Mouse (Mus musculus) embryonic facial prominence, embryonic 15.5 days (tissue): Measurements from ENCODE around the gene Abca17. TPM values are rescaled to one million over a fixed set of nuclear protein-coding genes. Genes with fewer than 3 reads are reported as not detected.

Experiments used
- ATAC-seq: fragments of 200-750 bp; cut with Nextera tagmentation; 2 replicates; pipeline ENCODE4 v1.8.0; 2017; ENCODE audit warnings: low read depth, moderate TSS enrichment; ENCODE audit not compliant: insufficient number of reproducible peaks, low FRiP score, low TSS enrichment
- H3K27ac ChIP-seq: fragments of 300-500 bp; sonication (generic); replicated peaks from 2 replicates; pipeline ENCODE4 v1.5.1; 2015; ENCODE audit warnings: mild to moderate bottlenecking, inconsistent platforms
- H3K27me3 ChIP-seq: fragments of 300-500 bp; sonication (generic); 2 replicates; pipeline ENCODE4 v1.6.1; 2015; ENCODE audit warnings: inconsistent platforms
- H3K36me3 ChIP-seq: fragments of 300-500 bp; sonication (generic); 2 replicates; pipeline ENCODE4 v1.6.1; 2015; ENCODE audit warnings: mild to moderate bottlenecking, inconsistent platforms
- H3K4me1 ChIP-seq: fragments of 300-500 bp; sonication (generic); 2 replicates; pipeline ENCODE4 v1.6.1; 2015; ENCODE audit warnings: inconsistent platforms
- H3K4me2 ChIP-seq: fragments of 300-500 bp; sonication (generic); replicated peaks from 2 replicates; pipeline ENCODE4 v1.6.1; 2015; ENCODE audit warnings: mild to moderate bottlenecking, inconsistent platforms
- H3K4me3 ChIP-seq: fragments of 300-500 bp; sonication (generic); replicated peaks from 2 replicates; pipeline ENCODE4 v1.5.1; 2015; ENCODE audit warnings: mild to moderate bottlenecking, inconsistent platforms
- H3K9ac ChIP-seq: fragments of 300-500 bp; sonication (generic); 2 replicates; pipeline ENCODE4 v1.6.1; 2015; ENCODE audit warnings: inconsistent platforms
- H3K9me3 ChIP-seq: fragments of 300-500 bp; sonication (generic); replicated peaks from 2 replicates; pipeline ENCODE4 v1.6.1; 2016; ENCODE audit warnings: inconsistent platforms
- WGBS: fragments of 180-500 bp; shearing (Covaris S2); methylation state at CpG from one replicate; pipeline ENCODE4 v1.1.7; 2015; 5-methylcytosine and 5-hydroxymethylcytosine counted together
- polyA plus RNA-seq: library from polyadenylated mRNA; unstranded; fragments of >200 nt; fragmentation: Nextera tagmentation; extraction: Ambion mirVana; gene quantifications from 2 replicates; pipeline ENCODE4 v1.2.1, GENCODE M21; 2015

Abca17 gene
- polyA plus RNA-seq, 1 experiment from 2014 or later: not detected

DNA sequence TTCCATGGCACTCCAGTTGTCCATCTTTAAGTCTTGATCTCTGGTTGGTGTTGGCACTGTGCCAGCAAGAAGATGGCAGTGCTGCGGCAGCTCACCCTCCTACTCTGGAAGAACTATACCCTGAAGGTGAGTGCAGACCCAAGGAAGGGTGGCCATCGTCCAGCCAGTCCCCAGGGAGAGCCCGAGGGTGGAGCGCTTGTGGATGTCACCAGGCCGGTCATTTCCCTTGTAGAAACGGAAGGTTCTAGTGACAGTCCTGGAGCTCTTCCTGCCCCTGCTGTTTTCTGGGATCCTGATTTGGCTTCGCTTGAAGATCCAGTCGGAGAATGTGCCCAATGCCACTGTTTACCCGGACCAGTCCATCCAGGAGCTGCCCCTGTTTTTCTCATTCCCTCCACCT is 13.6 kb upstream of the Abca17 start:
- ATAC-seq: no peak
- no peaks in the 10 kb centered on the region for H3K27me3 ChIP-seq
- WGBS: 83% methylated on average over 9 of the region's 9 CpGs
- peaks cover 10% of the 10 kb centered on the region; the same call in 1 of the 2 replicates for H3K36me3 ChIP-seq
- no peak overlapping the region for H3K27ac ChIP-seq
- no peaks in the 10 kb centered on the region for H3K4me1 ChIP-seq
- no peaks in the 10 kb centered on the region for H3K9me3 ChIP-seq
- no peak overlapping the region for H3K4me2 ChIP-seq
- H3K9ac ChIP-seq: no peak overlapping the region
- no peak overlapping the region for H3K4me3 ChIP-seq

GRCm38 (mm10) chr17:24362527-24362926 is 11.7 kb upstream of the Abca17 start:
- no peak for ATAC-seq

GRCm38 (mm10) chr17:24361291-24361690 is 10.4 kb upstream of the Abca17 start:
- H3K9ac ChIP-seq: no peak overlapping the region
- H3K36me3 ChIP-seq: no peaks in the 10 kb centered on the region
- H3K4me2 ChIP-seq: no peak overlapping the region
- 85% methylated on average over 5 of the region's 5 CpGs for WGBS
- H3K27me3 ChIP-seq: no peaks in the 10 kb centered on the region
- no peaks in the 10 kb centered on the region for H3K9me3 ChIP-seq
- H3K27ac ChIP-seq: no peak overlapping the region
- H3K4me3 ChIP-seq: no peak overlapping the region
- H3K4me1 ChIP-seq: no peaks in the 10 kb centered on the region
- no peak for ATAC-seq

More at GRCm38 (mm10) chr17:24362527-24362926, 11.7 kb upstream of the Abca17 start:
- Histone ChIP-seq H3K36me3 (peaks cover 10% of the 10 kb centered on the region; the same call in 1 of the 2 replicates), H3K27ac (no peak overlapping the region), H3K27me3 (no peaks in the 10 kb centered on the region), H3K9me3 (no peaks in the 10 kb centered on the region), H3K9ac (no peak overlapping the region), H3K4me2 (no peak overlapping the region), H3K4me1 (no peaks in the 10 kb centered on the region), H3K4me3 (no peak overlapping the region)
- 79% methylated on average over 9 of the region's 9 CpGs for WGBS

DNA sequence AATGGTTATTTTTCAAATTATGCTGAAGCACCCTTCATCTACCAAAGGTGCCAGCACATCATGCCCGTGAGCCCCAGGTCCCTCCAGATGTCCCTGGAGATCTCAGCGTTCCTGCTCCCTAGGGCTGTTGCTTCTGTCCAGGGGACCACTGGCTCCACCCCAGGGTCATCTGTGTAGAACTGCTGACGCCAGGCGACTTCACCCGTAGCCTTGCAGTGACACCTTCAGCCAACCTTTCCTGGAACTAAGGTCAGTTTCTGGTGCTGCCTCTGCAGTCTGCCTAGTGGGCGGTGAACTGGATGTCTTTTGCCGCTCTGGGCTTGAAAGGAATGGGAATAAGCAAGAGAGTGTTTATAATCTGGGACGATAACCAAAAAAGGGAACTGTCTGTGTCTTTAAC is 10.0 kb upstream of the Abca17 start:
- H3K9me3 ChIP-seq: no peaks in the 10 kb centered on the region
- ATAC-seq: no peak
- H3K27me3 ChIP-seq: no peaks in the 10 kb centered on the region
- WGBS: 75% methylated on average over 8 of the region's 8 CpGs
- no peak overlapping the region for H3K4me2 ChIP-seq
- no peak overlapping the region for H3K4me3 ChIP-seq
- no peaks in the 10 kb centered on the region for H3K4me1 ChIP-seq
- H3K36me3 ChIP-seq: no peaks in the 10 kb centered on the region
- no peak overlapping the region for H3K27ac ChIP-seq
- no peak overlapping the region for H3K9ac ChIP-seq

DNA sequence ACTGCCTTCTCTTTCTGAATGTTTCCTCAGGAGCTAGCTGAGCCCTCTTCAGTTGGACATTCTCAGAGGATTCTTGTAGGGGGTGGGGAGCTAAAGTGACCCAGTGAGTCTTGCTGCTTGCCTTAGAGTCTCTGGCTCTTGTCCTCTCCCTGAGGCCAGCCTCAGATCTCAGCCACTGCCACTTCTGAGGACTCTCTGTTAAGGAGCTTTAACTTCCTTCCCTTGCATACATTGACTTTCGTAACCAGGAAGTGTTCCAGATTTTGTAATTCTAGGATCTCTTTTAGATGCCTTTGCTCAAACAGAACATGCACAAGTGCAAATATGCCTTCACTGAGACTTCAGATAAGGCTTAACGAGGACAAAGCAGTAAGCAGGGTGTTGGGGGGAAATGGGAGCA is 9.0 kb upstream of the Abca17 start:
- Histone ChIP-seq H3K9me3 (no peaks in the 10 kb centered on the region), H3K4me3 (no peak overlapping the region), H3K36me3 (no peaks in the 10 kb centered on the region), H3K27me3 (no peaks in the 10 kb centered on the region), H3K9ac (no peak overlapping the region), H3K4me1 (no peaks in the 10 kb centered on the region), H3K4me2 (no peak overlapping the region), H3K27ac (no peak overlapping the region)
- 76% methylated on average over 2 of the region's 2 CpGs for WGBS
- ATAC-seq: no peak

DNA sequence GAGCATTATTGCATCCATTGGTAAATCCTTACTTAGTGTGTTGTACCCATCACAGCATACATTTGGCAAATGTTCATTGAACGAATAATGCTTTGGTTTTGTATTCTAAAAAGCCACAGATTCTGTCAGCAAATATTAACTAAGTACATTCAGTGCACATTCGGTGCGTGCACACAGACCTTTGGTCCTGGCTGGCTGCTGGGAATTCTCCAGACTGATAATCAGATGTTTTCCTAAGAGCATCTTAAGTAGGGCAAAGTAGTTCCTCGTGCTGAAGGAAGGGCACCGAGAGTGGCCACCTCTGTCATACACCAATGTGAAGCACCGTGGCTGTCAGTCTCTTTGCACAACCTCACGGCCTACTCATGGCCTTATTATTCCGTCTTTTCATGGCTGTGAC is 8.1 kb upstream of the Abca17 start:
- H3K36me3 ChIP-seq: no peaks in the 10 kb centered on the region
- H3K4me2 ChIP-seq: no peak overlapping the region
- 89% methylated on average over 8 of the region's 8 CpGs for WGBS
- H3K27me3 ChIP-seq: no peaks in the 10 kb centered on the region
- no peaks in the 10 kb centered on the region for H3K4me1 ChIP-seq
- H3K9me3 ChIP-seq: no peaks in the 10 kb centered on the region
- H3K4me3 ChIP-seq: no peak overlapping the region
- H3K9ac ChIP-seq: no peak overlapping the region
- no peak overlapping the region for H3K27ac ChIP-seq
- ATAC-seq: no peak

GRCm38 (mm10) chr17:24355284-24355683 is 4.4 kb upstream of the Abca17 start:
- ATAC-seq: no peak
- no peak overlapping the region for H3K4me2 ChIP-seq
- no peaks in the 10 kb centered on the region for H3K9me3 ChIP-seq
- H3K9ac ChIP-seq: no peak overlapping the region
- H3K36me3 ChIP-seq: no peaks in the 10 kb centered on the region
- H3K4me1 ChIP-seq: peaks cover 19% of the 10 kb centered on the region
- H3K27me3 ChIP-seq: peaks cover 14% of the 10 kb centered on the region
- no peak overlapping the region for H3K27ac ChIP-seq
- no peak overlapping the region for H3K4me3 ChIP-seq
- WGBS: 80% methylated on average over 8 of the region's 8 CpGs

GRCm38 (mm10) chr17:24353960-24354359 is 3.1 kb upstream of the Abca17 start:
- Histone ChIP-seq H3K36me3 (no peaks in the 10 kb centered on the region), H3K9me3 (no peaks in the 10 kb centered on the region), H3K4me2 (no peak overlapping the region), H3K4me3 (no peak overlapping the region), H3K4me1 (peaks cover 19% of the 10 kb centered on the region), H3K9ac (no peak overlapping the region), H3K27me3 (peaks cover 19% of the 10 kb centered on the region), H3K27ac (no peak overlapping the region)
- 87% methylated on average over 3 of the region's 3 CpGs for WGBS
- no peak for ATAC-seq

DNA sequence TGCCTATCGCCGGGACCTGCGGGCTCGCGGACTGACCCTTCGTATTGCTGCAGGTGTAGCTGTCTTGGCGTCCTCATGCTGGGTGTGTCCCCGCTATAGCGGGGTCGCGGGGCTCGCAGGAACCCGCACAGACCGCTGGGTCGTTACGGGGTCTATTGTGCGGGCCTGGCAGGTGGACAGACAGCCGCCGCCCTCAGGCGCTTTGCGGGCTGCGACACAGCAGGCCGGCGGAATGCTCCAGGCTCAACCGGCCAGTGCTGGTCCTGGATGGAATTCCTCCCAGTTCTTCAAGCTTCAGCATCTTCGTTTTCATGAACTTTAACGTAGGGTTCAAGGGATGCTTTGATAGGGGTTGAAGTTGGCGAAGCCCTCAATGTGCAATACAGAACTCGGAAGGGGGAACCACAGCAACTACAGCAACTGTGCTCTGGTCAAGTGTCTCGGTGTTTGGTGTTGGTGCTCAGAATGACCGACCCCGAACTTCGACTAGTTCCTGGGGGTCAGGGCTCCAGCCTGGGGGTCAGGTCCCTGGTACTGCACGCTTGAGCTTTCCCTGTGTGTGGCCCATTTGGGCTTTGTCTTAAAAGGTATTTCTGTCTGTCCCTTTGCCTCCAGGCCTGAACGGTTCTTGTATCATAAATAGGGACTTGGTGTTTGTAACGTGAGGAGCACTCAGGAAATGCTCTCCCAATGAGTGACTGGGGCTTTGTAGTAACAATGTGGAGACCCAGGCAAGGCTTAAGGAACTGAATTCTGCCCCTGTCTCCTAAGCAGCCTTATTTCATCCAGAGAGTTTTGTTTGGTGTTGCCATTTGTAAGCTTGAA is 1.7 kb upstream of the Abca17 start:
- WGBS: 4% methylated on average over 36 of the region's 36 CpGs
- peak; percentile 4; the same call in 1 of the 2 replicates for ATAC-seq
- Histone ChIP-seq H3K9me3 (no peaks in the 10 kb centered on the region), H3K4me2 (peak overlapping the region; percentile 96), H3K4me1 (peaks cover 19% of the 10 kb centered on the region), H3K4me3 (peak overlapping the region; percentile 78), H3K36me3 (no peaks in the 10 kb centered on the region), H3K27ac (no peak overlapping the region), H3K9ac (peak overlapping the region; percentile 64), H3K27me3 (peaks cover 19% of the 10 kb centered on the region)

DNA sequence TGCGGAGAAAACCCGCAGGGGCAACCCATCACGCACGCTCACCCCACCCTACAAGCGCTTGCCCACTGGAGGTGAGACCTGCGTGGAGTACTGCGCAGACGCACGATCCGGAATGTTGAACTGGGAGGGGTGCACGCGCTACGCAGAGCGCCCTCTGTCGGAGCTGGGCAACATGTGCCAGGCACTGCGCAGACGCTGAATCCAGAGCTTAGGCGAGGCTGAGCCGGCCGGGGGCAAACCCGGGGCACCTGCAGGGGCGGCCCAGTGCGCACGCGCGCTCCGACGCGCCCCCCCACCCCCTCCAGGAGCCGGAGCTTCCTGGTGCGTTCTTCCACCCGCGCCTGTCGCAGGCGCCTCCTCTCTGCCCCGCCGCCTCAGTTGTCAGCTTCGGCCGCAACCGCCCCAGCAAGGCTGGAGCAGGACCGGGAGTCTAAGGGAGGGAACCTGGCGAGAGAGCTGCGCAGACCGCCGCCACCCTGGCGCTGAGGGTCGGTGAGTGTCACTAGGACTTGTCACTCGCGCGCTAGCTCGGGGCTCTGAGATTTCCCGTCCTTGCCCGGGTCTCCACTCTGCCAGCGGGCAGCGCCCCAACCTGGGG is 991 bp upstream of the Abca17 start, which contains the start of gene Abca3:
Gene Abca3, plus strand, starts transcription at position 191 of the 598 bp plus-strand sequence.
- Histone ChIP-seq H3K27ac (no peak within 1 kb of the TSS), H3K9me3 (no peaks in the 10 kb centered on the region), H3K4me1 (peaks cover 19% of the 10 kb centered on the region), H3K27me3 (peaks cover 19% of the 10 kb centered on the region), H3K4me3 (peak within 1 kb of the TSS; percentile 78), H3K4me2 (peak within 1 kb of the TSS; percentile 96), H3K36me3 (no peaks in the 10 kb centered on the region), H3K9ac (peak within 1 kb of the TSS; percentile 64)
- peak; percentile 92 for ATAC-seq
- under 1% methylated on average over 54 of the region's 55 CpGs for WGBS

- H3K27ac ChIP-seq: no peak overlapping the region
- ATAC-seq: no peak
- 64% methylated on average over 2 of the region's 2 CpGs for WGBS
- H3K4me3 ChIP-seq: no peak overlapping the region
- H3K9ac ChIP-seq: no peak overlapping the region
- no peak overlapping the region for H3K4me2 ChIP-seq
- H3K9me3 ChIP-seq: no peaks in the 10 kb centered on the region
- peaks cover 19% of the 10 kb centered on the region for H3K4me1 ChIP-seq
- H3K36me3 ChIP-seq: no peaks in the 10 kb centered on the region
- H3K27me3 ChIP-seq: peaks cover 19% of the 10 kb centered on the region
These were observed 1.7 kb downstream of the Abca17 start for GRCm38 (mm10) chr17:24349176-24349575.
